11 mouse cellular contexts compared by ENCODE assay signal in the genomic region with DNA sequence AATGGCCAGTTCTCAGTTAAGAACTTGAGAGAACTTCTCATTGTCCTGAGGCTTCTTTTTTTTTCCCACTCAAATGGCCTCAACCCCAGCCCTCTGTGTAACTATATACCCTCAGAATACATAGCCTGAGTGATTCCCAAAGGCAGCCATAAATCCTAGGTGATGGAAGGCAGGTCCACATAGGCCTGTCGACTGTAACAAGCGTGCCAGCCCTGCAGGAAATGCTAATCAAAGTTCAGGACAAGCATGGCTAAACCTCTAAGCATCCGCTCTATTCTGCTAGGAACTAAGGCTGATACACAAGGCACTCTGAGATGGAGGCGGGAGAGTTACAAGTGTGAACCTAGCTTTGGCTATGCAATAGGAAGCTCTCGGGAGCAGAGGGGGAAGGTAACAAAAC.
DNase-seq lines count a peak whose midpoint lies in the region; ATAC-seq and TF ChIP-seq lines count a peak whose summit lies in the region.
"Had no signal": no experiment of that assay in that cellular context is flagged by ENCODE, and none has a peak within 500 bp of the region (broad histone marks: within the 10 kb centered on the region; RNA-seq: fewer than 3 reads in every experiment).

No protein-coding gene starts in this region.

- no peak overlapping the region for H3K27ac ChIP-seq in intestine, embryonic 14.5 days (ENCODE audit: low read depth)
- H3K27ac ChIP-seq in intestine, embryonic 15.5 days, result no peak overlapping the region
- H3K27ac ChIP-seq in stomach, embryonic 15.5 days, result 0 out of 2 replicates have a peak overlapping the region, but pooled peaks have one; percentile 1
- no peak overlapping the region for H3K27ac ChIP-seq in stomach, postnatal 0 days (replicated peaks)
- no peak overlapping the region for H3K27ac ChIP-seq in limb, embryonic 11.5 days (replicated peaks; ENCODE audit: low read depth, low read length)
- H3K27ac ChIP-seq: midbrain, embryonic 13.5 days; neural tube, embryonic 12.5 days had no signal

- 59% methylated on average over 5 of the region's 5 CpGs for WGBS in intestine, embryonic 14.5 days
- WGBS in intestine, embryonic 15.5 days, result 76% methylated on average over 5 of the region's 5 CpGs
- WGBS in stomach, embryonic 15.5 days, result 61% methylated on average over 5 of the region's 5 CpGs
- 74% methylated on average over 5 of the region's 5 CpGs for WGBS in stomach, postnatal 0 days
- 44% methylated on average over 5 of the region's 5 CpGs for WGBS in limb, embryonic 11.5 days

- no peak overlapping the region for H3K9ac ChIP-seq in intestine, embryonic 14.5 days (ENCODE audit: low read length)
- H3K9ac ChIP-seq in intestine, embryonic 15.5 days, result no peak overlapping the region
- H3K9ac ChIP-seq in stomach, embryonic 15.5 days, result no peak overlapping the region
- no peak overlapping the region for H3K9ac ChIP-seq in stomach, postnatal 0 days (ENCODE audit: low read length)
- no peak overlapping the region for H3K9ac ChIP-seq in limb, embryonic 11.5 days (ENCODE audit: low read length)
- H3K9ac ChIP-seq: midbrain, embryonic 13.5 days; neural tube, embryonic 12.5 days had no signal

- H3K36me3 ChIP-seq in intestine, embryonic 14.5 days (ENCODE audit: control insufficient read depth, insufficient read depth, low read length), result no peaks in the 10 kb centered on the region
- H3K36me3 ChIP-seq in intestine, embryonic 15.5 days, result no peaks in the 10 kb centered on the region
- H3K36me3 ChIP-seq in stomach, embryonic 15.5 days, result no peaks in the 10 kb centered on the region
- H3K36me3 ChIP-seq in stomach, postnatal 0 days (ENCODE audit: control insufficient read depth, insufficient read depth, low read length), result no peaks in the 10 kb centered on the region
- H3K36me3 ChIP-seq in limb, embryonic 11.5 days (ENCODE audit: control insufficient read depth, insufficient read depth, low read length), result no peaks in the 10 kb centered on the region
- H3K36me3 ChIP-seq: midbrain, embryonic 13.5 days; neural tube, embryonic 12.5 days had no signal

- ATAC-seq in intestine, embryonic 14.5 days (replicated peaks; ENCODE audit: low FRiP score, low TSS enrichment, low read depth), result no peak
- no peak for ATAC-seq in intestine, embryonic 15.5 days
- ATAC-seq in stomach, embryonic 15.5 days (ENCODE audit: insufficient read depth, low FRiP score, low read depth), result no peak
- no peak for ATAC-seq in stomach, postnatal 0 days (ENCODE audit: low FRiP score, low TSS enrichment)
- ATAC-seq in limb, embryonic 11.5 days (ENCODE audit: insufficient number of reproducible peaks, low FRiP score, low TSS enrichment, low read depth), result no peak
- ATAC-seq: midbrain, embryonic 13.5 days had no signal

- H3K9me3 ChIP-seq in intestine, embryonic 14.5 days (ENCODE audit: control insufficient read depth, low read length), result no peaks in the 10 kb centered on the region
- no peaks in the 10 kb centered on the region for H3K9me3 ChIP-seq in intestine, embryonic 15.5 days
- no peaks in the 10 kb centered on the region for H3K9me3 ChIP-seq in stomach, embryonic 15.5 days
- no peaks in the 10 kb centered on the region for H3K9me3 ChIP-seq in stomach, postnatal 0 days (ENCODE audit: control insufficient read depth, low read length)
- H3K9me3 ChIP-seq in limb, embryonic 11.5 days (ENCODE audit: control insufficient read depth, low read length), result no peaks in the 10 kb centered on the region
- H3K9me3 ChIP-seq: midbrain, embryonic 13.5 days; neural tube, embryonic 12.5 days had no signal

- 0 out of 2 replicates have a peak, but pooled peaks cover 3% of the 10 kb centered on the region for H3K4me1 ChIP-seq in intestine, embryonic 14.5 days (replicated peaks; ENCODE audit: control insufficient read depth, insufficient read depth, low read length)
- H3K4me1 ChIP-seq in intestine, embryonic 15.5 days (replicated peaks), result 0 out of 2 replicates have a peak, but pooled peaks cover 5% of the 10 kb centered on the region
- no peaks in the 10 kb centered on the region for H3K4me1 ChIP-seq in stomach, embryonic 15.5 days
- 0 out of 2 replicates have a peak, but pooled peaks cover 2% of the 10 kb centered on the region for H3K4me1 ChIP-seq in stomach, postnatal 0 days (replicated peaks; ENCODE audit: control insufficient read depth, insufficient read depth)
- peaks cover 10% of the 10 kb centered on the region for H3K4me1 ChIP-seq in limb, embryonic 11.5 days (ENCODE audit: control insufficient read depth, insufficient read depth, low read length)
- H3K4me1 ChIP-seq: neural tube, embryonic 12.5 days had no signal

- peak; percentile 37 for DNase-seq in intestine, embryonic 14.5 days (ENCODE audit: low spot score)
- no peak for DNase-seq in stomach, postnatal 0 days (ENCODE audit: low spot score)
- peak; percentile 39 for DNase-seq in limb, embryonic 11.5 days (ENCODE audit: low spot score)
- DNase-seq in urinary bladder, adult 2 months (ENCODE audit: low spot score), result no peak
- no peak for DNase-seq in urinary bladder, postnatal 10 days (ENCODE audit: low spot score)
- no peak for DNase-seq in gastrocnemius, postnatal 10 days
- DNase-seq: thymus, adult 18-20 months had no signal

- TF ChIP-seq CTCF in stomach, postnatal 0 days (IDR thresholded peaks at IDR 0.05; ENCODE audit: low read depth), result no peak

- no peaks in the 10 kb centered on the region for H3K27me3 ChIP-seq in intestine, embryonic 14.5 days (replicated peaks; ENCODE audit: control insufficient read depth, insufficient read depth, low read length)
- no peaks in the 10 kb centered on the region for H3K27me3 ChIP-seq in intestine, embryonic 15.5 days (replicated peaks)
- no peaks in the 10 kb centered on the region for H3K27me3 ChIP-seq in stomach, embryonic 15.5 days (replicated peaks)
- no peaks in the 10 kb centered on the region for H3K27me3 ChIP-seq in stomach, postnatal 0 days (ENCODE audit: control insufficient read depth, insufficient read depth, low read length)
- H3K27me3 ChIP-seq in limb, embryonic 11.5 days (ENCODE audit: control insufficient read depth, insufficient read depth, low read length), result no peaks in the 10 kb centered on the region
- H3K27me3 ChIP-seq: midbrain, embryonic 13.5 days; neural tube, embryonic 12.5 days had no signal

- no peak overlapping the region for H3K4me2 ChIP-seq in intestine, embryonic 14.5 days (ENCODE audit: low read length)
- no peak overlapping the region for H3K4me2 ChIP-seq in intestine, embryonic 15.5 days (replicated peaks)
- H3K4me2 ChIP-seq in stomach, embryonic 15.5 days, result no peak overlapping the region
- no peak overlapping the region for H3K4me2 ChIP-seq in stomach, postnatal 0 days (replicated peaks; ENCODE audit: low read depth)
- no peak overlapping the region for H3K4me2 ChIP-seq in limb, embryonic 11.5 days (ENCODE audit: low read depth, severe bottlenecking)
- H3K4me2 ChIP-seq: midbrain, embryonic 13.5 days; neural tube, embryonic 12.5 days had no signal

- H3K4me3 ChIP-seq in intestine, embryonic 14.5 days (ENCODE audit: low read depth, low read length), result no peak overlapping the region
- no peak overlapping the region for H3K4me3 ChIP-seq in intestine, embryonic 15.5 days (replicated peaks)
- no peak overlapping the region for H3K4me3 ChIP-seq in stomach, embryonic 15.5 days (replicated peaks)
- H3K4me3 ChIP-seq in stomach, postnatal 0 days (ENCODE audit: low read depth, low read length), result no peak overlapping the region
- no peak overlapping the region for H3K4me3 ChIP-seq in limb, embryonic 11.5 days (ENCODE audit: low read depth, low read length)
- H3K4me3 ChIP-seq: midbrain, embryonic 13.5 days; neural tube, embryonic 12.5 days had no signal

- no peak for TF ChIP-seq EP300 in stomach, postnatal 0 days (optimal IDR thresholded peaks at IDR 0.05)

Comparison
In these comparisons a context has a peak if more than half of its experiments do, and no peak if none do; other contexts are left out.
1. DNase-seq: peak in intestine, embryonic 14.5 days (single experiment) and limb, embryonic 11.5 days (single experiment); none in stomach, postnatal 0 days (single experiment), urinary bladder, adult 2 months (single experiment), urinary bladder, postnatal 10 days (single experiment) and gastrocnemius, postnatal 10 days (single experiment).